Mouse (Mus musculus) urinary bladder, adult 18-20 months (tissue): ENCODE measurements around the gene Tlr2.

Experiments used
- DNase-seq, 2 experiments: peaks; one replicate each; pipeline ENCODE4 v3.0.0; 2022; ENCODE audit warnings: low spot score in 2 of 2, mixed read lengths in 2 of 2

The Tlr2 gene

DNA sequence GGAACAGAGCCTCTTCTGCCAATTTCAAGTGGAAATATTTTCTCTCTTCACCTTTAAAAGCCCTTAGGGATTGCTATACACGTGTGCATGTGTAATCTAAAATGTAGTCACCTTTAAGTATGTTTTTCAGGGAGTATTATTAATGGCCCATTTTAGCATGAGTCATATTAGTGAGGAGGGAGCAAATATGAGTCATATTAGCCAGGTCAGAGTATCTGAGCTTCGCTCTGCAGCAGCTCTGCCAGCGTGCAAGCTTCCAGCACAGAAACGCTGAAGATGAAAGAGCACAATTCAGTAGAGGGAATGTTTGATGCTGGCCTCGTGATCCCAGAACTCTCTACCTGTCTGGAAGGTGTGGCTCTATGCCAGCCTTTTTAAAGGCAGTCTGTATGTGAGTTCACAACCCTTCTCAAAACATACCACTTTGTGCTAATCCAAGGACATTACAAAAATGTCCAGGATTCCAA, 13.4 kb downstream of the Tlr2 start:
- DNase-seq: peak in 1 of 2 experiments; percentile 24

DNA sequence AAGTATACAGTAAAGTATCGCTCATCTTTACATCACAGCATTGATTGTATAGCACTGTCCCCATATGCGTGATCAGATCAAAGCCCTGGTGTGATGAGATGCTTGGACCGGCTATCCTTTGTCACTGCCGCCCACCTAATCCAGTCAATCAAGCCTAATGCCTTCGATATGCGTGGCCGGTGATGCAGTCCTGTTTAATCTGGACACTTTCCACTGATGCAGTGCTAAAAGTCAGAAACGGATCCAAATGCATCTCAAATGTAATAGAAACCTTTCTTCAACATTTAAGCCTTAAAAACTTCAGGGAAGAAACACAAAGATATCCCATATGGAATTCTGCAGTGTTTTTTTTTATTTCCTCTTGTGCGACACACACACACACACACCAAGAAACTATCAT, 13.9 kb downstream of the Tlr2 start:
- DNase-seq: no peak

DNA sequence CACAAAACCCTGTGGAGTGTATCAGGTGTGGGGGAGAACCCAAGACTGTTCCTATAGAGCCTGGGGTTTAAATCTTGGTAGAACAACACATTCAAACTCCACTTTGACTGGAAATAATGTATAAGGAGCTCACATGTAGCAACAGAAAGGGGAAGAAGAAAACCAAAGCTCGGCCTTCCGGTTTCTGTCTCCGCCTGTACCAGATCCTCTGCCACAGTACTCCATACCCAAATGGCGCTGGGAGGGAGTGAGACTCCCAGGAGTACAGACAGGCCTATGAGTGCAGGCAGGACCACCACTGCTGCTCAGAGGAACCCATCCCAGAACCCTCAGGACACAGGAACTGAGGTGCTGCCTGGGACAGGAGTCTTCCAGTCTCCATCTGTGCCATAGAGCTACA, 17.8 kb downstream of the Tlr2 start:
- DNase-seq: no peak

DNA sequence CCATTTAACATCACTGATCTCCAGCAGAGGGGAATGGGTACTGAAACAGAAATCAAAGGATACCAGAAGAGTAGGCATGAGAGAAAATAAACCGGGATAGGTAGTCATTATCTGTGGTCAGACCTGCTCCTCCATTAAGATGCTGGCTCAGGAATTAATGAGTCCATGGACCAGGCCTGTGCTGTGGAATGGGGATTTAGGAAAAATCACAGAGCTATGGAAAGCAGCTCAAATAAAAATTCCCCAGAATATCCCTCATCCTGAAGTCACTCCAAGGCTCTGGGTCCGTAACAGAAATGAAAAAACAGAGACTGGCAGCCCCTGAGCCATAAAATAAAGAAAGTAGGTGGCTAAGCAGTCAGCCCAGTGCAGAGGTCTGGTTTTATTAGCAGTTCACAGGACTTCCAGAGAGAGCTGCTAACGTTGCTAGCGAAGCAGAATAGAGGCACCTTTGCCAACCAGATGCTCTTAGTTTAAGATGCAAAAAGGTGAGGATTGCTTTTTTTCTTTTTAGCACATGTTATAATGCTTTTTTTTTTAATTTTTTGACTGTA, 25.1 kb downstream of the Tlr2 start:
- no peak for DNase-seq

DNA sequence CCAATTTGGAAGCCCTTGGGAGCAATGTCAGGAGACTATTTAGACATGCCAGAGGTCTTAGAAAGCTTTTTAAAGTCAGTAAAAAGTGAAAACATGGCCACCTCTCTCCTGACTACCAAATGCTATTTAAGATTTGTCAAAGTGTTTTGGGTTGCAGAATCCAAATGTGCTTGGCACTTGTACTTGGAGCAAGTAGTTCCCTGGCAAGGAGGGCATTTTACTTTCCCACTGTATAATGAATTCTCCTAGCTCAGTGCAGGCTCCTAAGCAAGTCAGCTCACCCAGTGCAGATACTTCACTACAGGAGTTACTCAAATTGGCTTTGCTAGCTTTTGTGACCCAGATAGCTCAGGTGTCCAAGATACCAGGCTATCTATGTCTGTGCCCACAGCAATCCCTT, 28.7 kb downstream of the Tlr2 start:
- no peak for DNase-seq

DNA sequence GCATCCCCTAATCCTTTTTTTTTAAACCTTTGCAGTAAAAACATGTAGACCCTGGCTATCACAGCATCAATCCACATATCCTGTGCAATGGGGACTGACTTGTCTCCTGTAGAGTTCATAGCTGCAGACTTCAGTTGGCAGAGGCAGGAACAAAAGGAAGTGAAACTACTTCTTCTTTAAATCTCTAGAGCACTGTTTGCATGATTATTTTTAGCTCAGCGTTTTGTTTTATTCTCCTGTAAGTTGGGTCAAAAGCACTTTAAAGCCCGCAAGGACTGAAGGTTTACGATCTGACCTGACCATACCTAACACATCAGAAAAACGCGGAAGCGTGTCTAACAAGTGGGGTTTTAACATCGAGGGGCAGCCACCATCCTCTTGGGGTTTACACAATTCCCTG, 29.6 kb downstream of the Tlr2 start:
- no peak for DNase-seq

DNA sequence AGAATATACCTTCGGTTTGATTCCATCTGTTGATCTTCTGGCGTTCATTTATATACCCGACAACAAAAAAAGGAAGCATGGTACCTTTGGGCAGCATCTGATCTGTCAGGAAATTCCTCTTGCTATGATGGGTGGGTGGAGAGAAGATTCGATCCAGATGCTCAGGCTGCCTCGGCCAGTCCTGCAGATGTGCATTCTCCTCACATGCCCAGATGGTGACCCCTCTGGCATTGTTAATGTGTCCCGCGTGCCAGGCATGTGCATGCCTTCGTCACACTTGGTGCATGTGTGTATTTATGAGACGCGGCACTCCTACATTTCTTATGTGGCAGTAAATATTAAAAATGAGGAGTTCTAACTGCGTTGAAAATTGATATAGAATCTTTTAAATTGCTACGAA, 33.1 kb downstream of the Tlr2 start:
- DNase-seq: no peak

DNA sequence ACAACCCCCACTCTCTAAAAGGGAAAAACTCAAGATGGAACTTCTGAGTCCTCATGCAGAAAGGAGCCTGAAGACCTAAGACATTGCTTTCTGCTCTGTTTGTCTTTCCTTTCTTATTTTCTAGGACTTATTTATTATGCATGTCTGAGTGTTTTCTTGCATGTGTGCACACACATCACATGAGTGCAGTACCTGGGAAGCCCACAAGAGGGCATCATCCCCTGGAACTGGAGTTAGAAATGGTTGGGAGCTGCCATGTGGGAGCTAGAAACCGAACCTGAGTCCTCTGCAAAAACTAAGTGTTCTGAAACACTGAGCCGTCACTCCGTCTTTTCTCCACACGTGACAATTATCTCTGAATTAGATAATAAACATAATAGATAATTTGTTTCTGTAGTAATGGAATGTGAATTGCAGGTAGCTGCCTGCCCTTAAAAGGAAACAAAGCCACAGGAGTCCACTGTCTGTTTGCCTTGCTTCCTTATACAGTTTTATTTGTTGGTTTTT, 39.9 kb downstream of the Tlr2 start:
- no peak for DNase-seq

DNA sequence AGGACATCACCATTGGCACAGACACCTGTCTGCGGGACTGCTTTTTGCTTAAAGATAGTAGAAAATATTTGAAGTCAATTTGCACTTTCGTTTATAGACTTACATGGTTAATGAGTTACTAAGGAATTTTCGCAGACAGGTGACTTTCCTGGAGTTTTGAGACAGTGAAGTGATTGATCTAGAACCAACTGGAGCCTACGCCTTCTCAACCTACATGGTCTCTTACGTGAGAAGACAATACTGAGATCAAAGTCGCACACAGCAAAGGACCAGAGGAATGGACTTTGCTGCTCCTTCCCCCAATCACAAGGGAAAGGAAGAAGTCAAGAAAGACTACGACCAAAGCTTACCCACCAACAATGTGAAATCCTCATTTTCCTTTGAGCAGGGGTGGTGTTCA, 42.1 kb downstream of the Tlr2 start:
- DNase-seq: no peak

DNA sequence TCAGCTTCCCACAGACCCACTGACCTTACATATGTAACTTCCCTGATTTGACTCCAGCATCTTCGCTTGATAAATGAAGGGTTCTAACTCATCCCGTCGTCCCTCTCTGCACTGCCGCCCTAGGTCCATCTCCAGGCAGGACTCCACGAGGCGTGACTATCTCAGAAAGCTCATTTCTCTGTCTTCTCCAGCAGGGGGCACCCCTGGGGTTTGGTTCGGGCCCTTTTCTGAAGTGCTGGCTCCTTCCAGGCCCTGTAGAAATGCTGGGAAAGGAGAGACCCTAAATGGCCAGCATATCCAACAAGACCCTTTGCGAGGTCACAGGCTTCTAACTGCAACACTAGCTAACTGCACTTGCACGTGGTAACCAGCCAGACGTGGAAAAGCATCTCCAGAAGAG, 43.7 kb downstream of the Tlr2 start:
- peak; percentile 45 to 61 for DNase-seq

DNA sequence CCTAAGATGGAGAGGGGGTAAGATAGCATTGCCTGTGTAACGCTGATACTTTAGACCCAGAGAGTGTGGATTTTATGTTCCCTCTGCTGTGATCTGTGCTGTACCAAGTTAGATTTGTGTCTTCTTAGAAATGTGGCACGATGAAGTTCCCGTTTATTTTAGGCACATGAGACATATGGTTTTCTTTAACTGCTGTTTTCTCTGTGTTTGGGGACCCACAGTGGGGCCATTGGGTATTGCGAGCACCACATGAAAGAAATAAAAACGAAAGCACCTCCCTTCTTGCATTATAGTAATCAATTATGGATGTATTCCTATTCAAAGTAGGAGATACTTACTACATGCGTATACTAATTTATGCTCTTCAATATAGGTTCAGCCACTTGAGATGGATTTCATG, 44.5 kb downstream of the Tlr2 start:
- DNase-seq: no peak

DNA sequence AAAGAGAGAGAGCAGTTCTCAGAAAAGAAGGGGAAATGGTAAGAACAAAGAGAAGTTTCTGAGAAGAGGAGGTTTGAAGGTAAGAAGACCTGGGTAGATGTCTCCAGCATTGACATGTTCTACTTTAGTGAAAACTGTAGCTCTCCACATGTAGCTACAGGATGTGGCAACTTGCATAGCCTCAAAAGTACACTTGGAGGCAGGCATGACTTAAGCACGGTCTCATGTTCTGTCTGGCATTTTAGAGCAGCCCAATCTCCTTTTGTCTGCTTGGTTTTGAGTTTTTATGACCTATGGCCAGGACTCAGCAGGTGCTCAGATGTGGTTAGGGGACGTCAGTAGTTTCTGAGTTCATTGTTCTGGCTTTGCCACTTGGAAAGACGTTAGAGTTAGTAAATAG, 50.1 kb downstream of the Tlr2 start:
- no peak for DNase-seq

DNA sequence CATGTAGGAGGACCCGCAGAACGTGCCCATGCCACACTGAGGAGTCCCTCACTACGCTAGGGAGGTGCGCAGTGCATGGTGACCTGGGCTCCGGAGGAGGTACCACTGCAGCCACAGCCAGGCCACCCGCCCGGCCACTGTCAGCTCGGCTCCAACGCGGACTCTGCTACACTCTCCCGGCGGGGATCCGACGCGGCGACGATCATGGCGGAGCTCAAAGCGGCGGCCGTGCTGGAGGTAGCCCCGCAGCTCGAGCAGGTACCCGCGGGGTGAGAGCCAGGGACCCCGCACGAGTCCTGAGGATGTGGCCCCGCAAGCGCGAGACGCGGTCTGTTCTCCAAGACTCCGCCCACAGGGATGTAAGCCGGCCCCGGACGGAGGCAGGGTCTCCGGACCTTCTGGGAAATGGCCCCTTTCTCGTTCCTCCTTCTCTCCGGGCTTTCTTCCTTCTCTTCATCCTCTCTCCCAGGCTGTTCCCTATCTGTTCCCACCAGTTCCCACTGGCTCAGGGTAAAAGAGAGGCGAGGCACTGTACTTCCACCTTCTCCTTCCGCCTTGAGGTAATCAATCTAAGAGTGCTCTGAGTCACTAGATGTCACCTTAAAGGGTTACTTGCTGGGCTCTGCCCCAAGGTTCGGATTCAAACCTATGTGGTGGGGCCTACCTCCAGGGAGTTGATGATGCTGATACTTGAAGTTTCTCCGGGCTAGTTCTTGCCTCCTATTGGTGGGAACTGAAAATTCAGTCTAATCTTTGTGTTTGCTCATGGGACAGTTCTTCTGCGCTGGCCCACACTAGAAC, 51.7 kb downstream of the Tlr2 start:
- peak in 1 of 2 experiments; percentile 21 for DNase-seq

DNA sequence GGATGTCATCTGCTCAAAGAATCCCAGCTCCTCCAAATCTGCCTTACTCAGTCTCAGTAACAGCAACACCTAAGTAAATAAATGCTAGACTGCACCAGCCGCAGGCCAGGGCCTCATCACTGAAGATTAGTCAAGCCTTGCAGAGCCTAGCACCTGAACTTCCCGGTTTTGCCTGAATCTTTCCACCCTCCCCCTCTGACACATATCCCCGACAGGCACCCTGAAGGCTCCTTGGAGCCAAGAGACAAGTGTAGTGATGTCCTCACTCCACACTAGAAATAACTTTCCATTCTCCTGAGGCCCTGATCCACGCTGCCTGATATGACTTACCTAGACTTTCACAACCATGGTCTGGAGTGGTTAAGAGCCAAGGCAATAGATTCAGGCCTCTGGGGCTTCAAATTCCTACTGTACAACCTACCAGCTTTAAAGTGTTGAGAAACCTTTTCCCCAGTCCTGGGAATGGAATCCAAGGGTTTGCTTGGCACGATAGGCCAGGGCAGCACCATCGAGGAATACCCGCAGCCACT, 53.7 kb downstream of the Tlr2 start:
- no peak for DNase-seq

DNA sequence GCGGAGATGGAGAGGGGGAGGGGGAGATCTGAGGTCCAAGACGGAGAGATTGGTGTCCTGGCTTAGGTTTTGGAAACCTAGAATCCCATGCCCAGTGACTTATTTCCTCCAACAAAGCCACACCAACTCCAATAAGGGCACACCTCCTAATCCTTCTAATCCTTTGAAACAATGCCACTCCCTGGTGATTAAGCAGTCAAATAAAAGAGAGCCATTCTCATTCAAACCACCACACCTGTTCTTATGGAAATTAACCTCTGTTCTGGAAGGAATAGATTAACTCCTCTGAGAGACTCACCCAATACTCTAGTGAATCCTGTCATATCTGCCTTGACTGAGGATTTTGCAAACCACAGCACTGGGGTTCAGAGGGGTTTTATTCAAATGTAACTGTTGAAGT, 54.5 kb downstream of the Tlr2 start:
- no peak for DNase-seq
